Mouse (Mus musculus) CH12.LX (cell line): ENCODE data around the gene Plekhj1. TPM values are rescaled to one million over a fixed set of nuclear protein-coding genes. Genes with fewer than 3 reads are reported as not detected.
A peak's percentile ranks its signal among the peaks of the same experiment; 100 is the strongest.

Experiments
- DNase-seq: peaks from one replicate; pipeline ENCODE4 v3.0.0-alpha.2; 2013; ENCODE audit errors: extremely low read depth
- H3K27ac ChIP-seq: 2 replicates; pipeline ENCODE4 v1.5.1; 2012; ENCODE audit warnings: low read depth, mild to moderate bottlenecking, control low read depth, moderate library complexity; ENCODE audit not compliant: insufficient read depth
- H3K27me3 ChIP-seq: replicated peaks from 2 replicates; pipeline ENCODE3; 2012; ENCODE audit warnings: inconsistent platforms
- H3K36me3 ChIP-seq, 2 experiments: replicated peaks in 1 of 2; 2 replicates each; pipeline versions ENCODE3 to v1.6.1; 2012; ENCODE audit warnings: inconsistent platforms in 1 of 2, low read length in 1 of 2, mild to moderate bottlenecking in 1 of 2, mixed read lengths in 1 of 2, moderate library complexity in 1 of 2; ENCODE audit not compliant: control insufficient read depth in 1 of 2, insufficient read depth in 1 of 2
- H3K4me1 ChIP-seq, 2 experiments: 2 replicates each; pipeline ENCODE4 v1.6.1; 2012; ENCODE audit warnings: inconsistent platforms in 1 of 2, moderate library complexity in 1 of 2; ENCODE audit not compliant: insufficient read depth in 2 of 2, control insufficient read depth in 1 of 2
- H3K4me2 ChIP-seq: 2 replicates; pipeline ENCODE4 v1.6.1; 2012; ENCODE audit warnings: low read depth, mild to moderate bottlenecking, control low read depth; ENCODE audit not compliant: poor library complexity, insufficient read depth, severe bottlenecking
- H3K4me3 ChIP-seq, 3 experiments: fragments of 150-350 bp in 1 of 3; sonication (generic) in 1 of 3; replicated peaks in 1 of 3; 2 replicates each; pipeline versions ENCODE3 to v1.5.1; 2011 to 2012; ENCODE audit warnings: low read depth in 2 of 3, low read length in 2 of 3, mild to moderate bottlenecking in 2 of 3, moderate library complexity in 2 of 3, control low read depth in 1 of 3, improper control_type of control experiment in 1 of 3, inconsistent platforms in 1 of 3, mixed read lengths in 1 of 3; ENCODE audit not compliant: poor library complexity in 1 of 3
- H3K79me2 ChIP-seq: replicated peaks from 2 replicates; pipeline ENCODE4 v1.6.1; 2012; ENCODE audit warnings: mild to moderate bottlenecking, moderate library complexity; ENCODE audit not compliant: control insufficient read depth, poor library complexity, insufficient read depth, severe bottlenecking; ENCODE audit errors: extremely low read depth
- H3K9ac ChIP-seq: 2 replicates; pipeline ENCODE4 v1.6.1; 2012; ENCODE audit warnings: low read depth, mild to moderate bottlenecking, control low read depth, moderate library complexity; ENCODE audit not compliant: insufficient read depth
- H3K9me3 ChIP-seq: replicated peaks from 2 replicates; pipeline ENCODE3; 2012; ENCODE audit warnings: low read length, inconsistent platforms, mixed read lengths
- BHLHE40 ChIP-seq: IDR thresholded peaks from 2 replicates; pipeline ENCODE4 v1.6.1; 2011; ENCODE audit warnings: mild to moderate bottlenecking, low read depth, low read length, improper control_type of control experiment
- CHD1 ChIP-seq: IDR thresholded peaks from 2 replicates; pipeline ENCODE4 v1.6.1; 2012; ENCODE audit warnings: low read depth, low read length, improper control_type of control experiment, inconsistent platforms
- CHD2 ChIP-seq: IDR thresholded peaks from 2 replicates; pipeline ENCODE4 v1.6.1; 2011; ENCODE audit warnings: low read length, improper control_type of control experiment
- CTCF ChIP-seq, 2 experiments: IDR thresholded peaks in 1 of 2; conservative IDR thresholded peaks in 1 of 2; 2 replicates each; pipeline ENCODE4 v1.5.1; 2011 to 2012; ENCODE audit warnings: low read depth in 2 of 2, low read length in 2 of 2, improper control_type of control experiment in 1 of 2, inconsistent platforms in 1 of 2, mild to moderate bottlenecking in 1 of 2, moderate library complexity in 1 of 2
- E2F4 ChIP-seq: IDR thresholded peaks from 2 replicates; pipeline ENCODE4 v1.6.1; 2011; ENCODE audit warnings: low read depth, low read length, improper control_type of control experiment; ENCODE audit not compliant: insufficient replicate concordance
- ELF1 ChIP-seq: IDR thresholded peaks from 2 replicates; pipeline ENCODE4 v1.6.1; 2014; ENCODE audit warnings: low read depth, mild to moderate bottlenecking, inconsistent platforms, low read length, improper control_type of control experiment
- EP300 ChIP-seq: IDR thresholded peaks from 2 replicates; pipeline ENCODE4 v1.6.1; 2011; ENCODE audit warnings: low read length, improper control_type of control experiment
- ETS1 ChIP-seq: conservative IDR thresholded peaks from 2 replicates; pipeline ENCODE4 v1.6.1; 2012; ENCODE audit warnings: low read depth, mild to moderate bottlenecking, inconsistent platforms, low read length, improper control_type of control experiment, moderate library complexity
- GABPA ChIP-seq: IDR thresholded peaks from 2 replicates; pipeline ENCODE4 v1.6.1; 2012; ENCODE audit warnings: low read depth, low read length, improper control_type of control experiment, inconsistent platforms; ENCODE audit not compliant: insufficient replicate concordance
- HCFC1 ChIP-seq: IDR thresholded peaks from 2 replicates; pipeline ENCODE4 v1.6.1; 2012; ENCODE audit warnings: low read depth, mild to moderate bottlenecking, inconsistent platforms, low read length, improper control_type of control experiment
- IRF4 ChIP-seq: IDR thresholded peaks from 2 replicates; pipeline ENCODE4 v1.6.1; 2014; ENCODE audit warnings: low read depth, mild to moderate bottlenecking, inconsistent platforms, low read length, improper control_type of control experiment
- JUN ChIP-seq: IDR thresholded peaks from 2 replicates; pipeline ENCODE4 v1.6.1; 2011; ENCODE audit warnings: low read depth, mild to moderate bottlenecking, low read length, improper control_type of control experiment, moderate library complexity; ENCODE audit not compliant: insufficient read depth
- JUND ChIP-seq: conservative IDR thresholded peaks from 2 replicates; pipeline ENCODE4 v1.6.1; 2011; ENCODE audit warnings: low read depth, low read length, improper control_type of control experiment
- KAT2A ChIP-seq: IDR thresholded peaks from 2 replicates; pipeline ENCODE4 v1.6.1; 2012; ENCODE audit warnings: low read length, improper control_type of control experiment, inconsistent platforms; ENCODE audit not compliant: insufficient replicate concordance
- MAFK ChIP-seq: IDR thresholded peaks from 2 replicates; pipeline ENCODE4 v1.6.1; 2011; ENCODE audit warnings: low read length, improper control_type of control experiment; ENCODE audit not compliant: insufficient replicate concordance
- MAX ChIP-seq: IDR thresholded peaks from 2 replicates; pipeline ENCODE4 v1.6.1; 2011; ENCODE audit warnings: low read length, improper control_type of control experiment
- MAZ ChIP-seq: IDR thresholded peaks from 2 replicates; pipeline ENCODE4 v1.6.1; 2012; ENCODE audit warnings: low read depth, mild to moderate bottlenecking, inconsistent platforms, low read length, improper control_type of control experiment, moderate library complexity
- MEF2A ChIP-seq: IDR thresholded peaks from 2 replicates; pipeline ENCODE4 v1.6.1; 2014; ENCODE audit warnings: low read depth, mild to moderate bottlenecking, inconsistent platforms, low read length, improper control_type of control experiment, borderline replicate concordance
- MXI1 ChIP-seq: IDR thresholded peaks from 2 replicates; pipeline ENCODE4 v1.6.1; 2011; ENCODE audit warnings: mild to moderate bottlenecking, low read depth, low read length, improper control_type of control experiment
- MYC ChIP-seq: IDR thresholded peaks from 2 replicates; pipeline ENCODE4 v1.6.1; 2011; ENCODE audit warnings: low read depth, mild to moderate bottlenecking, improper control_type of control experiment, low read length
- NELFE ChIP-seq: IDR thresholded peaks from 2 replicates; pipeline ENCODE4 v1.6.1; 2011; ENCODE audit warnings: low read depth, low read length, improper control_type of control experiment
- NRF1 ChIP-seq: IDR thresholded peaks from 2 replicates; pipeline ENCODE4 v1.6.1; 2014; ENCODE audit warnings: low read depth, mild to moderate bottlenecking, inconsistent platforms, low read length, improper control_type of control experiment, moderate library complexity
- PAX5 ChIP-seq: IDR thresholded peaks from 2 replicates; pipeline ENCODE4 v1.6.1; 2012; ENCODE audit warnings: low read length, inconsistent platforms, mixed read lengths
- POLR2A ChIP-seq: IDR thresholded peaks from 2 replicates; pipeline ENCODE4 v1.6.1; 2011; ENCODE audit warnings: low read depth, mild to moderate bottlenecking, improper control_type of control experiment, low read length
- POLR2AphosphoS2 ChIP-seq: IDR thresholded peaks from 2 replicates; pipeline ENCODE4 v1.6.1; 2011; ENCODE audit warnings: low read depth, low read length, improper control_type of control experiment
- RAD21 ChIP-seq: IDR thresholded peaks from 2 replicates; pipeline ENCODE4 v1.6.1; 2011; ENCODE audit warnings: low read depth, mild to moderate bottlenecking, low read length, improper control_type of control experiment, moderate library complexity
- RCOR1 ChIP-seq: conservative IDR thresholded peaks from 2 replicates; pipeline ENCODE4 v1.6.1; 2012; ENCODE audit warnings: low read depth, mild to moderate bottlenecking, inconsistent platforms, low read length, improper control_type of control experiment
- SIN3A ChIP-seq: IDR thresholded peaks from 2 replicates; pipeline ENCODE4 v1.6.1; 2012; ENCODE audit warnings: low read length, improper control_type of control experiment, inconsistent platforms
- SMC3 ChIP-seq: IDR thresholded peaks from 2 replicates; pipeline ENCODE4 v1.6.1; 2011; ENCODE audit warnings: low read depth, low read length, improper control_type of control experiment
- TBP ChIP-seq: conservative IDR thresholded peaks from 2 replicates; pipeline ENCODE4 v1.6.1; 2011; ENCODE audit warnings: low read depth, low read length, improper control_type of control experiment
- TCF12 ChIP-seq: IDR thresholded peaks from 2 replicates; pipeline ENCODE4 v1.6.1; 2014; ENCODE audit warnings: low read depth, mild to moderate bottlenecking, inconsistent platforms, low read length, improper control_type of control experiment
- UBTF ChIP-seq: IDR thresholded peaks from 2 replicates; pipeline ENCODE4 v1.6.1; 2012; ENCODE audit warnings: low read depth, mild to moderate bottlenecking, inconsistent platforms, low read length, improper control_type of control experiment, moderate library complexity
- USF1 ChIP-seq: IDR thresholded peaks from 2 replicates; pipeline ENCODE4 v1.6.1; 2014; ENCODE audit warnings: low read depth, mild to moderate bottlenecking, inconsistent platforms, low read length, improper control_type of control experiment
- USF2 ChIP-seq: conservative IDR thresholded peaks from 2 replicates; pipeline ENCODE4 v1.6.1; 2011; ENCODE audit warnings: low read depth, low read length, improper control_type of control experiment
- ZC3H11A ChIP-seq: IDR thresholded peaks from 2 replicates; pipeline ENCODE4 v1.6.1; 2012; ENCODE audit warnings: low read depth, mild to moderate bottlenecking, inconsistent platforms, low read length, improper control_type of control experiment
- ZKSCAN1 ChIP-seq: IDR thresholded peaks from 2 replicates; pipeline ENCODE4 v1.6.1; 2012; ENCODE audit warnings: low read depth, inconsistent platforms, low read length, improper control_type of control experiment, borderline replicate concordance
- ZMIZ1 ChIP-seq: IDR thresholded peaks from 2 replicates; pipeline ENCODE4 v1.6.1; 2012; ENCODE audit warnings: low read depth, mild to moderate bottlenecking, inconsistent platforms, low read length, improper control_type of control experiment
- ZNF384 ChIP-seq: IDR thresholded peaks from 2 replicates; pipeline ENCODE4 v1.6.1; 2012; ENCODE audit warnings: low read depth, low read length, improper control_type of control experiment, inconsistent platforms
- dilution Hi-C: fragments of 300-500 bp; cut with MboI; formaldehyde crosslinking; loops from 2 replicates; pipeline ENCODE4 v1.14.3; 2020; ENCODE audit warnings: low sequenced_read_pairs; ENCODE audit not compliant: extremely low pct_unique_long_range_greater_than_20kb, extremely low pct_ligation_motif_present
- in situ Hi-C: fragments of 300-500 bp; cut with MboI; formaldehyde crosslinking; loops from 3 replicates; pipeline ENCODE4 v1.14.3; 2019; ENCODE audit warnings: low sequenced_read_pairs, low pct_ligation_motif_present, low pct_unique_long_range_greater_than_20kb, mixed read lengths
- polyA plus RNA-seq: library from polyadenylated mRNA; unstranded; fragments of >175 nt; gene quantifications from 2 replicates; pipeline ENCODE4 v1.2.1, GENCODE M21; 2012; ENCODE audit warnings: low read depth; ENCODE audit not compliant: insufficient read length
- total RNA-seq, 2 experiments: library from RNA; depleted of rRNA; stranded (reverse); fragments of 300-350 nt in 1 of 2; fragments of >200 nt in 1 of 2; gene quantifications; 2 replicates each; pipeline ENCODE4 v1.2.3; 2012 to 2014

Gene Plekhj1
- total and polyA plus RNA-seq, 3 experiments: 63.4 to 123 (median 63.8) TPM

- in situ Hi-C loops: no loop called here
- Histone ChIP-seq H3K9ac (peak overlapping the region; percentile 41), H3K9me3 (no peaks in the 10 kb centered on the region), H3K79me2 (peaks cover 20% of the 10 kb centered on the region), H3K27ac (peak overlapping the region; percentile 56), H3K27me3 (no peaks in the 10 kb centered on the region), H3K4me1 (peaks cover 14 to 36% of the 10 kb centered on the region in 2 experiments), H3K4me3 (peak overlapping the region in 2 of 3 experiments; percentile 34 to 42)
- DNase-seq: peak; percentile 91
- TF ChIP-seq ELF1 (no peak; the same call in 1 of the 2 replicates), SIN3A (peak; percentile 20; the same call in 1 of the 2 replicates), POLR2A (peak; percentile 56), MAX (no peak), MAZ (peak; percentile 59; the same call in 1 of the 2 replicates), ZMIZ1 (no peak), CHD1 (no peak), NELFE (peak; percentile 24; the same call in 1 of the 2 replicates), HCFC1 (no peak; the same call in 1 of the 2 replicates), MXI1 (peak; percentile 61; the same call in 1 of the 2 replicates), BHLHE40 (no peak), JUND (no peak), USF1 (no peak), E2F4 (no peak), RAD21 (no peak), GABPA (no peak), ETS1 (no peak), USF2 (no peak), UBTF (no peak), SMC3 (no peak), NRF1 (no peak), EP300 (no peak), TBP (peak; percentile 58), ZNF384 (no peak), CHD2 (0 out of 2 replicates have a peak, but pooled peaks have one; percentile 1), MAFK (no peak), POLR2AphosphoS2 (no peak), MEF2A (no peak), IRF4 (no peak), CTCF (conservative IDR thresholded peaks at IDR 0.05 in 1 of 2, IDR thresholded peaks at IDR 0.05 in 1 of 2; ENCODE audit: low read depth in 2 of 2, low read length in 2 of 2) (no peak), ZC3H11A (no peak), MYC (no peak), KAT2A (no peak), TCF12 (no peak), RCOR1 (no peak), JUN (no peak), ZKSCAN1 (no peak), PAX5 (no peak)
- TF ChIP-seq, all 38 proteins: peak for 7
- peak overlapping the region; percentile 79 for H3K4me2 ChIP-seq
- dilution Hi-C loops: no loop called here
- H3K36me3 ChIP-seq: peaks cover 0 to 2% of the 10 kb centered on the region in 2 experiments
Observed at GRCm38 (mm10) chr10:80752079-80752625, 46.3 kb downstream of the Plekhj1 start.
